In genomic region chr5:151247115-151247875, GRCm38 (mm10) we compare ENCODE assay signal across 8 mouse cellular contexts. TPM values are rescaled to one million over a fixed set of nuclear protein-coding genes. Genes with fewer than 3 reads are reported as not detected.
DNase-seq lines count a peak whose midpoint lies in the region; ATAC-seq and TF ChIP-seq lines count a peak whose summit lies in the region.

No protein-coding gene starts in this region.

- TF ChIP-seq POLR2A in bone marrow, adult 2 months (IDR thresholded peaks at IDR 0.05; ENCODE audit: borderline replicate concordance, control insufficient read depth, low read depth, low read length) = no peak

- H3K9me3 ChIP-seq in forebrain, embryonic 11.5 days (ENCODE audit: control insufficient read depth, low read length) = no peaks in the 10 kb centered on the region
- H3K9me3 ChIP-seq in forebrain, embryonic 16.5 days (ENCODE audit: control insufficient read depth, low read length) = no peaks in the 10 kb centered on the region
- H3K9me3 ChIP-seq in intestine, embryonic 16.5 days (ENCODE audit: control insufficient read depth, low read length) = no peaks in the 10 kb centered on the region
- H3K9me3 ChIP-seq in embryonic facial prominence, embryonic 10.5 days = no peaks in the 10 kb centered on the region

- H3K27ac ChIP-seq in forebrain, embryonic 11.5 days (ENCODE audit: low read depth, low read length) = peak overlapping the region; percentile 41; the same call in 1 of the 2 replicates
- no peak overlapping the region for H3K27ac ChIP-seq in forebrain, embryonic 16.5 days (ENCODE audit: low read length)
- 0 out of 2 replicates have a peak overlapping the region, but pooled peaks have one; percentile 48 for H3K27ac ChIP-seq in bone marrow, adult 2 months (ENCODE audit: control insufficient read depth, insufficient read depth, low read depth, low read length, poor library complexity)
- H3K27ac ChIP-seq in intestine, embryonic 16.5 days (ENCODE audit: low read length) = peak overlapping the region; percentile 68
- no peak overlapping the region for H3K27ac ChIP-seq in embryonic facial prominence, embryonic 10.5 days (replicated peaks)

- H3K4me2 ChIP-seq in forebrain, embryonic 11.5 days (ENCODE audit: low read depth, low read length, severe bottlenecking) = no peak overlapping the region
- no peak overlapping the region for H3K4me2 ChIP-seq in forebrain, embryonic 16.5 days (ENCODE audit: low read length)
- no peak overlapping the region for H3K4me2 ChIP-seq in intestine, embryonic 16.5 days (ENCODE audit: low read depth, low read length)

- H3K27me3 ChIP-seq in forebrain, embryonic 11.5 days (ENCODE audit: control insufficient read depth, insufficient read depth, low read length) = no peaks in the 10 kb centered on the region
- H3K27me3 ChIP-seq in forebrain, embryonic 16.5 days (replicated peaks; ENCODE audit: control insufficient read depth, insufficient read depth, low read length) = no peaks in the 10 kb centered on the region
- H3K27me3 ChIP-seq in intestine, embryonic 16.5 days (replicated peaks; ENCODE audit: control insufficient read depth, insufficient read depth, low read length) = no peaks in the 10 kb centered on the region
- H3K27me3 ChIP-seq in embryonic facial prominence, embryonic 10.5 days (replicated peaks; ENCODE audit: low read depth, poor library complexity, severe bottlenecking) = no peaks in the 10 kb centered on the region

- H3K4me1 ChIP-seq in forebrain, embryonic 11.5 days (replicated peaks; ENCODE audit: control insufficient read depth, insufficient read depth, low read length) = no peaks in the 10 kb centered on the region
- H3K4me1 ChIP-seq in forebrain, embryonic 16.5 days (replicated peaks; ENCODE audit: control insufficient read depth, insufficient read depth, low read length) = no peaks in the 10 kb centered on the region
- H3K4me1 ChIP-seq in bone marrow, adult 2 months (ENCODE audit: control insufficient read depth, insufficient read depth, low read length) = peaks cover 2% of the 10 kb centered on the region; the same call in 1 of the 2 replicates
- H3K4me1 ChIP-seq in intestine, embryonic 16.5 days (ENCODE audit: control insufficient read depth, insufficient read depth, low read length) = peaks cover 10% of the 10 kb centered on the region
- peaks cover 7% of the 10 kb centered on the region; the same call in 1 of the 2 replicates for H3K4me1 ChIP-seq in embryonic facial prominence, embryonic 10.5 days

- TF ChIP-seq CTCF in bone marrow, adult 2 months (IDR thresholded peaks at IDR 0.05; ENCODE audit: control insufficient read depth, insufficient read depth, low read length) = no peak

- ATAC-seq in forebrain, embryonic 11.5 days (replicated peaks; ENCODE audit: low FRiP score) = no peak
- ATAC-seq in forebrain, embryonic 16.5 days = no peak
- peak; percentile 75 for ATAC-seq in intestine, embryonic 16.5 days
- peak; percentile 59 for ATAC-seq in megakaryocyte-erythroid progenitor cell, adult 5-6 weeks (replicated peaks; ENCODE audit: low FRiP score, low TSS enrichment, poor library complexity, severe bottlenecking)

- no peak overlapping the region for H3K9ac ChIP-seq in forebrain, embryonic 11.5 days (ENCODE audit: low read length)
- H3K9ac ChIP-seq in forebrain, embryonic 16.5 days (replicated peaks; ENCODE audit: low read depth, low read length) = no peak overlapping the region
- H3K9ac ChIP-seq in intestine, embryonic 16.5 days (ENCODE audit: low read depth, low read length) = peak overlapping the region; percentile 39

- no peaks in the 10 kb centered on the region for H3K36me3 ChIP-seq in forebrain, embryonic 11.5 days (ENCODE audit: control insufficient read depth, insufficient read depth, low read length)
- no peaks in the 10 kb centered on the region for H3K36me3 ChIP-seq in forebrain, embryonic 16.5 days (ENCODE audit: control insufficient read depth, insufficient read depth)
- H3K36me3 ChIP-seq in intestine, embryonic 16.5 days (ENCODE audit: control insufficient read depth, insufficient read depth, low read length) = no peaks in the 10 kb centered on the region
- no peaks in the 10 kb centered on the region for H3K36me3 ChIP-seq in embryonic facial prominence, embryonic 10.5 days (replicated peaks)

- no peak overlapping the region for H3K4me3 ChIP-seq in forebrain, embryonic 11.5 days (ENCODE audit: low read depth, low read length)
- no peak overlapping the region for H3K4me3 ChIP-seq in forebrain, embryonic 16.5 days (replicated peaks; ENCODE audit: low read length)
- no peak overlapping the region for H3K4me3 ChIP-seq in bone marrow, adult 2 months (replicated peaks; ENCODE audit: control insufficient read depth, low read depth, low read length)
- H3K4me3 ChIP-seq in intestine, embryonic 16.5 days (ENCODE audit: low read length) = no peak overlapping the region
- no peak overlapping the region for H3K4me3 ChIP-seq in embryonic facial prominence, embryonic 10.5 days

- no peak for DNase-seq in forebrain, embryonic 11.5 days (ENCODE audit: low spot score)
- no peak for DNase-seq in right cerebral cortex, adult 18-20 months
- no peak for DNase-seq in embryonic facial prominence, embryonic 10.5 days (ENCODE audit: low spot score)
- no peak for DNase-seq in frontal cortex, postnatal 14 days (ENCODE audit: low spot score in 2 of 2)

- 71% methylated on average over 11 of the region's 11 CpGs for WGBS in forebrain, embryonic 11.5 days
- 60% methylated on average over 11 of the region's 11 CpGs for WGBS in forebrain, embryonic 16.5 days
- 19% methylated on average over 11 of the region's 11 CpGs for WGBS in bone marrow, adult 2 months
- WGBS in intestine, embryonic 16.5 days = 38% methylated on average over 11 of the region's 11 CpGs
- 74% methylated on average over 11 of the region's 11 CpGs for WGBS in embryonic facial prominence, embryonic 10.5 days

RNA-seq across cellular contexts. Expression of gene Stard13, which starts 13.7 kb away (rescaled TPM):
- polyA plus RNA-seq in forebrain, embryonic 11.5 days (2014; fragmentation: Nextera tagmentation; extraction: Ambion mirVana) = 2.7 and 3.4 TPM in 2 replicates
- polyA plus RNA-seq in forebrain, embryonic 16.5 days (2015; fragmentation: Nextera tagmentation; extraction: Ambion mirVana) = 3.5 and 4.8 TPM in 2 replicates
- 0.80 and 0.95 TPM in 2 replicates for polyA plus RNA-seq in bone marrow, adult 2 months (2011; ENCODE audit: insufficient read depth, insufficient read length, low replicate concordance, missing spikeins)
- 9.7 and 10.7 TPM in 2 replicates for polyA plus RNA-seq in intestine, embryonic 16.5 days (2015; fragmentation: Nextera tagmentation; extraction: Ambion mirVana)
- total RNA-seq in megakaryocyte-erythroid progenitor cell, adult 5-6 weeks (2014; fragmentation: Nextera tagmentation) = not detected in 2 replicates
- total RNA-seq in megakaryocyte-erythroid progenitor cell, adult 5-6 weeks (2017) = 0.19 TPM in 1 of 2 replicates, not detected in the other
- polyA plus RNA-seq in embryonic facial prominence, embryonic 10.5 days (2016; fragmentation: Nextera tagmentation; extraction: Ambion mirVana) = 4.2 and 4.6 TPM in 2 replicates

Comparison
In these comparisons a context has a peak if more than half of its experiments do, and no peak if none do; other contexts are left out.
1. H3K27ac ChIP-seq: peak in forebrain, embryonic 11.5 days (single experiment), bone marrow, adult 2 months (single experiment) and intestine, embryonic 16.5 days (single experiment); none in forebrain, embryonic 16.5 days (single experiment) and embryonic facial prominence, embryonic 10.5 days (single experiment).
2. ATAC-seq: peak in intestine, embryonic 16.5 days (single experiment) and megakaryocyte-erythroid progenitor cell, adult 5-6 weeks (single experiment); none in forebrain, embryonic 11.5 days (single experiment) and forebrain, embryonic 16.5 days (single experiment).